Mouse (Mus musculus) E14TG2a.4 (cell line): ENCODE data around the gene Prickle1.

Experiments used
- H3K27me3 ChIP-seq: 2 replicates; pipeline ENCODE4 v1.6.1; 2014; ENCODE audit warnings: low read length, control low read depth; ENCODE audit not compliant: insufficient read depth
- H3K36me3 ChIP-seq: 2 replicates; pipeline ENCODE4 v1.6.1; 2014; ENCODE audit warnings: low read length, control low read depth; ENCODE audit not compliant: insufficient read depth
- H3K4me1 ChIP-seq: replicated peaks from 2 replicates; pipeline ENCODE4 v1.6.1; 2014; ENCODE audit warnings: low read depth, low read length, control low read depth
- H3K4me3 ChIP-seq: replicated peaks from 2 replicates; pipeline ENCODE4 v1.5.1; 2014; ENCODE audit warnings: mild to moderate bottlenecking, low read length
- H3K9me3 ChIP-seq: 2 replicates; pipeline ENCODE4 v1.6.1; 2014; ENCODE audit warnings: low read length, control low read depth
- CTCF ChIP-seq: conservative IDR thresholded peaks from 2 replicates; pipeline ENCODE4 v1.5.1; 2014; ENCODE audit warnings: low read length
- NANOG ChIP-seq: IDR thresholded peaks from 2 replicates; pipeline ENCODE4 v1.6.1; 2014; ENCODE audit warnings: borderline replicate concordance, low read length, mixed read lengths
- POU5F1 ChIP-seq: IDR thresholded peaks from 2 replicates; pipeline ENCODE4 v1.6.1; 2014; ENCODE audit warnings: low read length, borderline replicate concordance

Gene Prickle1

DNA sequence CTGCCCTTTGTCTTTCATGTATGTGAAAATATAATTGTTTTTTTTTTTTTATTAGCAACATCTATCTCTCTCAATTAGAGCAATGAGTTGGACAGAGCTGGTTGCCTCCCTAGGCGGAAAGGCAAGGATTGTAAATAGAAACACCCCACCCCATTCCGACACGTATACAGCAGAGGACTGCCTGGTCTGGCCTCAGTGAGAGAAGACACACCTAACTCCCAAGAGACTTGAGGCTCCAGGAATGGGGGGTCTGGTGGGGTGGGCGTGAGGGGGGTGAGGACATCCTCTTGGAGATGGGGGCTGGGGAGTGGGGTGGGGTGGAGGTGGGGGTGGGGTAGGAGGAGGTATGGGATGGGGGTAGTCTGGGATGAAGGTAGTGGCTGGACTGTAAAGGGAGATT lies 23.9 kb upstream of the Prickle1 start:
- Histone ChIP-seq H3K36me3 (no peaks in the 10 kb centered on the region), H3K4me3 (no peak overlapping the region), H3K4me1 (no peaks in the 10 kb centered on the region), H3K27me3 (no peaks in the 10 kb centered on the region), H3K9me3 (peaks cover 46% of the 10 kb centered on the region)
- TF ChIP-seq POU5F1 (no peak), CTCF (no peak)

DNA sequence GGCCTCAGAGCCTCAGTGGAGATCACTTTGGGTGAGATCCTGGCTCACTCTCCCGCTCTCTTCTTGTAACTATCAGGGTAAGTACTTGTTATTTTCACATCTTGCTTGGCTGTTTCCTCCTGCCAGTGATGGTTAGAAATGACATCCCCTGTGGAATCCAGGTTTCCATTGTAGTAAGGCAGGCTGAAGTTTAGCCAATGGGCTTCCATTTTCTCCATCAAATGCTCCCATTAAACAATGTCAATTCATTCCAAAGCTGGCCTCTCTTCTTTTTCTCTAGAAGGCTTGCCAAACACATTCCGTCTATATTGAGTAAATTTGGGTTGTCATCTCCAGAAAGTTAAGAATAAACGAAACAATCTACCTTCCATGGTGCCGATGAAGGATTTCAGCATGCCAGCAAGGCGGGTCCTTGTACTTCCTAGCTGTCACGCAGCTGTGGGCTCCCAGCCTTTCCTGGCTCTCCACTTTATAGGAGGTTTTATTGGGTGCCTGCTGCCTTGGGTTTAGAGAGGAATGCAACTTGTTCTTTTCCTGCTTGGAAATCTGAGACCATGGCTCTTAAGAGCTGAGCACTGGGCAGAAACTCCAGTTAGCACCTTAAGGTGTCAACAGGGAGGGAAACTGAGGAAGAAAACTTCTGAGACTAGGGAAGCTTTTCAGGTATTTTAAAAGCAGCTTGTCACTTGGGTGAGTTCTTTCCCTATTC lies 22.9 kb upstream of the Prickle1 start:
- Histone ChIP-seq H3K27me3 (no peaks in the 10 kb centered on the region), H3K4me3 (no peak overlapping the region), H3K4me1 (no peaks in the 10 kb centered on the region), H3K36me3 (no peaks in the 10 kb centered on the region), H3K9me3 (peaks cover 52% of the 10 kb centered on the region)
- TF ChIP-seq NANOG, result no peak
- TF ChIP-seq CTCF, result no peak
- no peak for TF ChIP-seq POU5F1

DNA sequence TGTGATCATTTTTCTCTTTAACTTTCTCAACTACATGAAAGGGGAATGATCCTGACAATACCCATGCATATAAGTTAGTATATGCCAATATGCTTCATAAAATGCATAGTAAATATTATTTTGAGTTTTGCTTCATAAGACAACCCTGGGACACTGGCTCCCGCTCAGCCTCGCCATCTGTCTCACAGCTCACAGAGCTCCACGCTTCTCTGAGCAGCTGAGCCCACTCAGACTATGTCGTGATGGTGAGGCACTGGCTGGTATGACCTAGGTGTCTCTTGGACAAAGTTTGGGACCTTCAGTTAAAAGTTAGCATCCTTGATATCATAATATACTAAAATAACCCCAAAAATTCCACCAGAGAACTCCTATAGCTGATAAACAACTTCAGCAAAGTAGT lies 20.6 kb upstream of the Prickle1 start:
- Histone ChIP-seq H3K9me3 (peaks cover 56% of the 10 kb centered on the region), H3K4me1 (no peaks in the 10 kb centered on the region), H3K27me3 (no peaks in the 10 kb centered on the region), H3K4me3 (no peak overlapping the region), H3K36me3 (no peaks in the 10 kb centered on the region)
- TF ChIP-seq POU5F1, result no peak
- no peak for TF ChIP-seq CTCF
- no peak for TF ChIP-seq NANOG

DNA sequence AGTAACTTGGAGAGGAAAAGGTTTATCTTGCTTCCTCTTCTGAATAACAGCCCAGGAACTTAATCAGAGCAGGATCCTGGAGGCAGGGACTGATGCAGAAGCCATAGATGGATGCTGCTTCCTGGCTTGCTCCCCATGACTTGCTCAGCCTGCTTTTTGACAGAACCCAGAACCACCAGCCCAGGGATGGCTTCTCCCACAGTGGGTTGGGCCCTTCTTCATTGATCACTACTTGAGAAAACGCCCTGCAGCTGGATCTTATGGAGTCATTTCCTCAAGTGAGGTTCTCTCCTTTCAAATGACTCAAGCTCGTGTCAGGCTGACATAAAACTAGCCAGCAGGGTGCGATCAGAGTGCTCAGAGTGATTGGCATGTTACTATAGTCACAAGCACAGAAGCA lies 19.3 kb upstream of the Prickle1 start:
- Histone ChIP-seq H3K36me3 (no peaks in the 10 kb centered on the region), H3K27me3 (no peaks in the 10 kb centered on the region; the same call in 1 of the 2 replicates), H3K9me3 (peaks cover 56% of the 10 kb centered on the region), H3K4me1 (no peaks in the 10 kb centered on the region), H3K4me3 (no peak overlapping the region)
- TF ChIP-seq NANOG, result no peak
- no peak for TF ChIP-seq POU5F1
- TF ChIP-seq CTCF, result no peak

DNA sequence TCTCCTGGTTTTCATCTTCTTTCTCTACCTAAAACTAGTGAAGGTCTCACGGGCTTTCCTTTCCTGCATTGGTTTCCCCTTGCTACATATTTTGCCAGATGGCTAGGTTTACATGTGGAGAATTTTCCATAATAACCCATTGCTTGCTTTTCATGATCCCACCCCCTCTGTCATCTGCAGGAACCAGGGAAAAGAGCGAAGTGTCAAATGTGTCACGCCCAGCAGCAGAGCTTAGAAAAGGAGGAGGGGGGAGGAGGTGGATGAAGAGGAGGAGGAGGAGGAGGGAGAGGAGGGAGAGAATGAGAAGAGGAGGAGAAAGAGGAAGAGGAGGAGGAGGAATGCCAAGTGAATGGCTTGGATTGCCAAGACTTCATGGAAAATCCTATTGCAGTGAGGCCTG lies 17.9 kb upstream of the Prickle1 start:
- TF ChIP-seq NANOG (no peak), CTCF (no peak), POU5F1 (no peak)
- H3K27me3 ChIP-seq, result peaks cover 4% of the 10 kb centered on the region; the same call in 1 of the 2 replicates
- H3K4me3 ChIP-seq, result no peak overlapping the region
- H3K4me1 ChIP-seq, result no peaks in the 10 kb centered on the region
- no peaks in the 10 kb centered on the region for H3K36me3 ChIP-seq
- peaks cover 51% of the 10 kb centered on the region for H3K9me3 ChIP-seq

DNA sequence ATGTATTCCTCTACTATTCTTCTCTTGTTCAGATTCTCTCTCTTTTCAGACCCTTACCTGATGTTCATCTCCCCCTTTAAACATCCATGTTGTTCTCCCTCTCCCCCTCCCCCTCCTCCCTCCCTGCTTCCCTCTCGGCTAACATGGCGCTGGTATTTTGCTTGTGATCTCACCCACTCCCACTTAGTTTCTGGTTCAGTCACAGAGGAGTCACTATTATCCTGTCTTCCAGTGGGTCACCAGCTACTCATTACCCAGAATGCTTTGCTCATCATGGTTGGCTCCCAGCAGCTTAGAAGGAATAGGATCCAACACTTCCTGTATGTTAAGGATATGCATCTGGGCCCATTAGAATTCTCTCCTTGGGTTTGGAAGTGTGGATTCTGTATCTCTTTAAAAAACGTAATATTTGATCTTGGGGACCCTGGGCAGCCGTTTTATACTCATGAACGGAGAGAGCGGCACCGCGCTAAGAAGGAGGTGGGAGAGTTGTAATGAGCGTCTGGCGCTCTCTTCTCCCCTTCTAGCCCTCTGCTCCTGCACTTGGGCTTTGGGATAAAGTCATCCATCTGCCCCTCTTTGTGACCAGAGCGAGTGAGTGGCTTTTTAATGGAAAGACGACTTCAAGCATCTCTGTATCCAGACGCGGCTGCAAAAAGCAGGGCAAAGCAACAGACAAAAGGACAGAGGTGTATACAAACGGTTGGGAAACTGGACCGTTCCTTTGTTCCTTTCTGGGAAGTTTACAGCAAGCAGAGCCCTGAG lies 16.0 kb upstream of the Prickle1 start:
- no peak for TF ChIP-seq CTCF
- TF ChIP-seq NANOG, result no peak
- TF ChIP-seq POU5F1, result no peak
- Histone ChIP-seq H3K9me3 (peaks cover 32% of the 10 kb centered on the region), H3K36me3 (no peaks in the 10 kb centered on the region), H3K4me1 (no peaks in the 10 kb centered on the region), H3K27me3 (peaks cover 4% of the 10 kb centered on the region; the same call in 1 of the 2 replicates), H3K4me3 (no peak overlapping the region)

DNA sequence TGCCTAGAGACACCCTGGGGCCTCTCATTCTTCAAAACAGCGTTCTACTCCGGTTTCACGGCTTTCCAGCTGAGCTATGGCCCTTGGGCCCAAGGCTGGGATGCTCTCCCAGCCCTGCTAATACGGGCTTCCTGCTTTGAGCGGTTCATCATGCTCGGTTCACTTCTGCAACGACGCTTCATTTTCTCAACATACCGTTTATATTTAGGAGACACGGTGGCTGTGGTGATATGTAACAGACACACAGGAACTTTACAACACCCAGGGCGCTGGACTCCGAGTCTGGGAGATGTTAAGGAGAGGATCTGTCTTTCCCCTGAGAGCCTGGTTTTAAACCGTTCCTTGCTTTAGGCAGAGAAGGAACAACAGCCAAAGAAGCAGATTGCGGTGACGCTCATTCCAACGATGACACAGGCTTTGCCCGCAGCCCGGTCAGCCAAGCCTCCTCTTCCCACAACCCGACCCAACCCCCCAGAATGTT lies 15.1 kb upstream of the Prickle1 start:
- Histone ChIP-seq H3K36me3 (no peaks in the 10 kb centered on the region), H3K4me1 (no peaks in the 10 kb centered on the region), H3K4me3 (no peak overlapping the region), H3K27me3 (peaks cover 7% of the 10 kb centered on the region; the same call in 1 of the 2 replicates), H3K9me3 (peaks cover 22% of the 10 kb centered on the region)
- no peak for TF ChIP-seq CTCF
- no peak for TF ChIP-seq NANOG
- no peak for TF ChIP-seq POU5F1

DNA sequence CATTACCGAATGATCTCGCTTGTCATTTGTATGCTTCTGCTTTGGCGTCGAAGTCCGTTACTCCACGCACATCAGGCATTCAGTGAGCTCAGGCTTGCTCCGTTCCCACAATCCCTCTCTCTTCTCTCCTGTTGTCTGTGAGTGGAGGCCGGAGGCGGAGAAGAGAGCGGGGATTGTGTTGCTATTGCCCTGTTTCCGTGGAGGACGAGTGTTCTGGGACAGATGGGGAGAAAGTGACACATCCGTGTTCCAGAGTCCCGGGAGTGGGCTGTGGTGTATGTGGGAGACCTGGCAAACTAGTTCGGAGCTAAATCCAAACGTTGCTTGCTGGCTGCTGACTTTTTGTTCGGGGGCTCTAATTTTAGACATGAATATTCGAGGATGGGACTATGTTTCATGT lies 14.6 kb upstream of the Prickle1 start:
- TF ChIP-seq CTCF (no peak), NANOG (no peak), POU5F1 (no peak)
- Histone ChIP-seq H3K4me3 (no peak overlapping the region), H3K4me1 (no peaks in the 10 kb centered on the region), H3K36me3 (no peaks in the 10 kb centered on the region), H3K9me3 (peaks cover 17% of the 10 kb centered on the region), H3K27me3 (peaks cover 7% of the 10 kb centered on the region; the same call in 1 of the 2 replicates)
